ENCODE assay signal across 8 mouse cellular contexts in the genomic region with DNA sequence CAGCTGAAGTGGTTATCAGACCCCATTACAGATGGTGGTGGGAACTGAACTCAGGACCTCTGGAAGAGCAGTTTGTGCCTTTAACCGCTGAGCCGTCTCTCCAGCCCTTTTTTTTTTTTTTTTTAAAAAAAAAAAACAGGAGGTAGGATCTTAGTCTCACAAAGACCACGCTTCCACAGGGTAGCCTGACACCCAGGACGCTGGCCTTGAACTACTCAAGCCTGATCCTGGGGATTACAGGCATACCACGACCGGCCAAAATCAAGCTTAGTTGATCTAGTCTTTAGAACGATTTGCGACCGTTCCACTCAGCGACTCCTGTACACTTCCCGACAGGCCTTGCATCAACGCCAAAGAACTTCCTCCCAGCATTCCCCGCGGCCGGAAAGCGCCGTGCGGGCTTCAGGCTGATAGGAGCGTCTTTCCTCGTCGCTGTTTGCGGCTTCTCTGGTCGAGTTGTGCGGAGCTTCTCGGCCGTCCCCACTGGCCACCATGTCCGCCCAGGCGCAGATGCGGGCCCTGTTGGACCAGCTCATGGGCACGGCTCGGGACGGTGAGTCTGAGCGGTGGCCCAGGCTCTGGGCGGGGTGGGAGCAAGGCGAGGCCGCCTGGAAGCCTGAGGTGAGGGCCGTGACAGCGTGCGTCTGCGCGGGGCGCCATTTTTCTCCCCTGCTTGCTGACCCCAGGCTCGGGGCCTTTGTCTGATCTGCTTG. TPM values are rescaled to one million over a fixed set of nuclear protein-coding genes. Genes with fewer than 3 reads are reported as not detected.
DNase-seq lines count a peak whose midpoint lies in the region; ATAC-seq lines count a peak whose summit lies in the region.

A gene (plus strand): TSS at position 358 of the 713 bp plus-strand sequence.

- peak; percentile 98 for ATAC-seq in erythroid progenitor cell, adult 5-6 weeks (replicated peaks; ENCODE audit: low FRiP score, poor library complexity, severe bottlenecking)
- ATAC-seq in heart, embryonic 13.5 days (ENCODE audit: extremely low read depth, insufficient number of reproducible peaks, low FRiP score, low TSS enrichment) = peak; percentile 78
- peak; percentile 93 for ATAC-seq in liver, embryonic 12.5 days
- ATAC-seq in stomach, embryonic 15.5 days (ENCODE audit: insufficient read depth, low FRiP score, low read depth) = peak; percentile 95

- H3K9ac ChIP-seq in heart, embryonic 13.5 days = peak within 1 kb of the TSS; percentile 93
- peak within 1 kb of the TSS; percentile 97 for H3K9ac ChIP-seq in liver, embryonic 12.5 days
- H3K9ac ChIP-seq in stomach, embryonic 15.5 days = peak within 1 kb of the TSS; percentile 94

- DNase-seq in CD4-positive helper T cell, adult 2 months (ENCODE audit: low read depth, low spot score) = peak; percentile 92
- peak; percentile 93 for DNase-seq in brain, embryonic 18.5 days (ENCODE audit: low read depth, low spot score)
- peak; percentile 96 for DNase-seq in kidney, postnatal 10 days
- peak; percentile 85 to 87 for DNase-seq in natural killer cell, adult 2 months (ENCODE audit: low spot score in 2 of 2)

- peaks cover 25% of the 10 kb centered on the region for H3K36me3 ChIP-seq in heart, embryonic 13.5 days
- peaks cover 34% of the 10 kb centered on the region for H3K36me3 ChIP-seq in liver, embryonic 12.5 days
- H3K36me3 ChIP-seq in stomach, embryonic 15.5 days = peaks cover 10% of the 10 kb centered on the region; the same call in 1 of the 2 replicates

- peak within 1 kb of the TSS; percentile 96 for H3K27ac ChIP-seq in heart, embryonic 13.5 days (replicated peaks)
- peak within 1 kb of the TSS; percentile 98 for H3K27ac ChIP-seq in liver, embryonic 12.5 days
- H3K27ac ChIP-seq in stomach, embryonic 15.5 days = peak within 1 kb of the TSS; percentile 99

- under 1% methylated on average over 43 of the region's 43 CpGs for WGBS in heart, embryonic 13.5 days
- under 1% methylated on average over 43 of the region's 43 CpGs for WGBS in liver, embryonic 12.5 days (ENCODE audit: insufficient replicate concordance)
- WGBS in stomach, embryonic 15.5 days = 1% methylated on average over 42 of the region's 43 CpGs

- H3K9me3 ChIP-seq in heart, embryonic 13.5 days = no peaks in the 10 kb centered on the region
- no peaks in the 10 kb centered on the region for H3K9me3 ChIP-seq in liver, embryonic 12.5 days (replicated peaks)
- no peaks in the 10 kb centered on the region for H3K9me3 ChIP-seq in stomach, embryonic 15.5 days

- H3K27me3 ChIP-seq in heart, embryonic 13.5 days (replicated peaks) = peaks cover 4% of the 10 kb centered on the region; the same call in 1 of the 2 replicates
- 0 out of 2 replicates have a peak, but pooled peaks cover 2% of the 10 kb centered on the region for H3K27me3 ChIP-seq in liver, embryonic 12.5 days (replicated peaks)
- H3K27me3 ChIP-seq in stomach, embryonic 15.5 days (replicated peaks) = no peaks in the 10 kb centered on the region

- H3K4me2 ChIP-seq in heart, embryonic 13.5 days = peak within 1 kb of the TSS; percentile 91
- peak within 1 kb of the TSS; percentile 85 for H3K4me2 ChIP-seq in liver, embryonic 12.5 days
- H3K4me2 ChIP-seq in stomach, embryonic 15.5 days = peak within 1 kb of the TSS; percentile 57

- peaks cover 19% of the 10 kb centered on the region for H3K4me1 ChIP-seq in heart, embryonic 13.5 days
- peaks cover 28% of the 10 kb centered on the region for H3K4me1 ChIP-seq in liver, embryonic 12.5 days
- peaks cover 4% of the 10 kb centered on the region; the same call in 1 of the 2 replicates for H3K4me1 ChIP-seq in stomach, embryonic 15.5 days

- peak within 1 kb of the TSS; percentile 71 for H3K4me3 ChIP-seq in heart, embryonic 13.5 days
- peak within 1 kb of the TSS; percentile 98 for H3K4me3 ChIP-seq in liver, embryonic 12.5 days
- peak within 1 kb of the TSS; percentile 74 for H3K4me3 ChIP-seq in stomach, embryonic 15.5 days (replicated peaks)

RNA-seq across cellular contexts. Expression of the gene that starts here (rescaled TPM):
- total RNA-seq in erythroid progenitor cell, adult 5-6 weeks (2015; ENCODE audit: low replicate concordance) = 16.3 and 27.4 TPM in 2 replicates
- total RNA-seq in erythroid progenitor cell, adult 5-6 weeks (2017; ENCODE audit: low replicate concordance) = 45.1 and 70.6 TPM in 2 replicates
- polyA plus RNA-seq in heart, embryonic 13.5 days (2015; fragmentation: Nextera tagmentation; extraction: Ambion mirVana) = 54.2 and 56.8 TPM in 2 replicates
- polyA plus RNA-seq in liver, embryonic 12.5 days (2016; fragmentation: Nextera tagmentation; extraction: Ambion mirVana) = 59.4 and 62.6 TPM in 2 replicates
- polyA plus RNA-seq in stomach, embryonic 15.5 days (2015; fragmentation: Nextera tagmentation; extraction: Ambion mirVana) = 91.1 and 97.0 TPM in 2 replicates

Comparison
In these comparisons a context has a peak if more than half of its experiments do, and no peak if none do; other contexts are left out.
1. Peak in every context shown above with its lines: DNase-seq, ATAC-seq, H3K4me3 ChIP-seq and H3K27ac ChIP-seq.